Mouse (Mus musculus): ENCODE data around the gene 4930402K13Rik. TPM values are rescaled to one million over a fixed set of nuclear protein-coding genes. Genes with fewer than 3 reads are reported as not detected.
"Not testable (repeated sequence)": the region's sequence is repeated elsewhere in the genome, so short reads cannot be mapped to it uniquely, and the experiment has no call there.

4930402K13Rik gene
- not detected for total RNA-seq (2021)
- long read RNA-seq, experiment 1: 0 reads
- long read RNA-seq, experiment 2: 0 reads

- DNase-seq (ENCODE audit: low spot score in 2 of 2): no peak
Observed at GRCm38 (mm10) chrX:9104262-9104661, at the start of gene 4930402K13Rik. 4930402K13Rik (plus strand) TSS chrX:9104562.

- peak; percentile 55 to 67 for DNase-seq (ENCODE audit: low spot score in 2 of 2)
Observed at GRCm38 (mm10) chrX:9060952-9061351, 43.4 kb upstream of the 4930402K13Rik start.

GRCm38 (mm10) chrX:9062101-9062500 is 42.3 kb upstream of the 4930402K13Rik start:
- no peak for DNase-seq (ENCODE audit: low spot score in 2 of 2)

- DNase-seq (ENCODE audit: low spot score in 2 of 2): not testable (repeated sequence)
Observed at GRCm38 (mm10) chrX:9062715-9063114, 41.6 kb upstream of the 4930402K13Rik start, which contains the start of gene Fthl17f. Fthl17f (plus strand) TSS chrX:9063015.

- DNase-seq (ENCODE audit: low spot score in 2 of 2): peak; percentile 8 to 74
Observed at GRCm38 (mm10) chrX:9077699-9078098, 26.7 kb upstream of the 4930402K13Rik start.

GRCm38 (mm10) chrX:9095066-9095465 is 9.3 kb upstream of the 4930402K13Rik start:
- DNase-seq (ENCODE audit: low spot score in 2 of 2): not testable (repeated sequence)

- no peak for DNase-seq (ENCODE audit: low spot score in 2 of 2)
Observed at GRCm38 (mm10) chrX:9110381-9110780, 6.0 kb downstream of the 4930402K13Rik start.

GRCm38 (mm10) chrX:9124928-9125327 is 20.6 kb downstream of the 4930402K13Rik start:
- no peak for DNase-seq (ENCODE audit: low spot score in 2 of 2)

GRCm38 (mm10) chrX:9128317-9128831 is 24.0 kb downstream of the 4930402K13Rik start:
- DNase-seq (ENCODE audit: low spot score in 2 of 2): peak in 1 of 2 experiments; percentile 2

GRCm38 (mm10) chrX:9139290-9139948 is 35.1 kb downstream of the 4930402K13Rik start:
- no peak for DNase-seq (ENCODE audit: low spot score in 2 of 2)

- DNase-seq (ENCODE audit: low spot score in 2 of 2): no peak
Observed at GRCm38 (mm10) chrX:9142669-9143068, 38.3 kb downstream of the 4930402K13Rik start.

Other genes with a start within 250 kb of the 4930402K13Rik start
- gene Gm5751, start 230.3 kb upstream of the 4930402K13Rik start, total RNA-seq (2021): not detected
- 10 to 100 TPM; 11.5 to 12.6 TPM for gene B630019K06Rik, start 212.2 kb upstream of the 4930402K13Rik start, total RNA-seq (2021)
- not detected for gene Fthl17b, start 141.6 kb upstream of the 4930402K13Rik start, total RNA-seq (2021)
- gene Fthl17c, start 128.0 kb upstream of the 4930402K13Rik start, total RNA-seq (2021): not detected
- gene Fthl17d, start 117.8 kb upstream of the 4930402K13Rik start, total RNA-seq (2021): not detected
- gene Fthl17e, start 71.1 kb upstream of the 4930402K13Rik start, total RNA-seq (2021): not detected
- not detected for gene Fthl17f, start 41.5 kb upstream of the 4930402K13Rik start, total RNA-seq (2021)
- 1 to 10 TPM; 3.9 to 5.6 TPM for gene Lancl3, start 95.3 kb downstream of the 4930402K13Rik start, total RNA-seq (2021)
- not detected for gene Gm14862, start 152.3 kb downstream of the 4930402K13Rik start, total RNA-seq (2021)
- 1 to 10 TPM; 2.1 TPM for gene Xk, start 168.2 kb downstream of the 4930402K13Rik start, total RNA-seq (2021)
- gene H2al1m, start 179.2 kb downstream of the 4930402K13Rik start, total RNA-seq (2021): not detected
- not detected for gene H2al1k, start 246.1 kb downstream of the 4930402K13Rik start, total RNA-seq (2021)

All from adrenal gland, adult 18-20 months (tissue).